Mouse (Mus musculus) liver, embryonic 11.5 days (tissue): Measurements from ENCODE around the gene Phf24. TPM values are rescaled to one million over a fixed set of nuclear protein-coding genes. Genes with fewer than 3 reads are reported as not detected.
A peak's percentile ranks its signal among the peaks of the same experiment; 100 is the strongest.

Experiments
- ATAC-seq: fragments of 200-750 bp; cut with Nextera tagmentation; replicated peaks from 2 replicates; pipeline ENCODE4 v1.8.0; 2017; ENCODE audit warnings: moderate number of reproducible peaks, mild to moderate bottlenecking, moderate TSS enrichment, moderate library complexity; ENCODE audit not compliant: low FRiP score
- DNase-seq: peaks from one replicate; pipeline ENCODE4 v3.0.0-alpha.2; 2017; ENCODE audit warnings: low spot score
- H3K27ac ChIP-seq: fragments of 300-500 bp; sonication (generic); 2 replicates; pipeline ENCODE4 v1.5.1; 2014; ENCODE audit warnings: mild to moderate bottlenecking, low read depth, low read length, control low read depth
- H3K27me3 ChIP-seq: fragments of 300-500 bp; sonication (generic); replicated peaks from 2 replicates; pipeline ENCODE4 v1.6.1; 2014; ENCODE audit warnings: low read length, mixed read lengths; ENCODE audit not compliant: control insufficient read depth, insufficient read depth
- H3K36me3 ChIP-seq: fragments of 300-500 bp; sonication (generic); 2 replicates; pipeline ENCODE4 v1.6.1; 2014; ENCODE audit warnings: mild to moderate bottlenecking, low read length, moderate library complexity, mixed read lengths; ENCODE audit not compliant: control insufficient read depth, insufficient read depth
- H3K4me1 ChIP-seq: fragments of 300-500 bp; sonication (generic); replicated peaks from 2 replicates; pipeline ENCODE4 v1.6.1; 2014; ENCODE audit warnings: low read length, mixed read lengths; ENCODE audit not compliant: control insufficient read depth, insufficient read depth
- H3K4me2 ChIP-seq: fragments of 300-500 bp; sonication (generic); 2 replicates; pipeline ENCODE4 v1.6.1; 2014; ENCODE audit warnings: mild to moderate bottlenecking, control low read depth, moderate library complexity
- H3K4me3 ChIP-seq: fragments of 300-500 bp; sonication (generic); 2 replicates; pipeline ENCODE4 v1.5.1; 2014; ENCODE audit warnings: low read depth, low read length, control low read depth
- H3K9ac ChIP-seq: fragments of 300-500 bp; sonication (generic); 2 replicates; pipeline ENCODE4 v1.6.1; 2014; ENCODE audit warnings: low read depth, low read length, control low read depth
- H3K9me3 ChIP-seq: fragments of 300-500 bp; sonication (generic); 2 replicates; pipeline ENCODE4 v1.6.1; 2016; ENCODE audit warnings: low read length, inconsistent platforms, mixed read lengths; ENCODE audit not compliant: control insufficient read depth
- WGBS: fragments of 180-500 bp; shearing (Covaris S2); extraction: QIAGEN DNeasy Blood & Tissue Kit; methylation state at CpG from one replicate; pipeline ENCODE4 v1.1.7; 2014; 5-methylcytosine and 5-hydroxymethylcytosine counted together
- polyA plus RNA-seq: library from polyadenylated mRNA; unstranded; fragments of >200 nt; fragmentation: Nextera tagmentation; extraction: Ambion mirVana; gene quantifications from 2 replicates; pipeline ENCODE4 v1.2.1, GENCODE M21; 2014

Phf24 gene
- polyA plus RNA-seq, result 0.38 and 0.42 TPM in 2 replicates

DNA sequence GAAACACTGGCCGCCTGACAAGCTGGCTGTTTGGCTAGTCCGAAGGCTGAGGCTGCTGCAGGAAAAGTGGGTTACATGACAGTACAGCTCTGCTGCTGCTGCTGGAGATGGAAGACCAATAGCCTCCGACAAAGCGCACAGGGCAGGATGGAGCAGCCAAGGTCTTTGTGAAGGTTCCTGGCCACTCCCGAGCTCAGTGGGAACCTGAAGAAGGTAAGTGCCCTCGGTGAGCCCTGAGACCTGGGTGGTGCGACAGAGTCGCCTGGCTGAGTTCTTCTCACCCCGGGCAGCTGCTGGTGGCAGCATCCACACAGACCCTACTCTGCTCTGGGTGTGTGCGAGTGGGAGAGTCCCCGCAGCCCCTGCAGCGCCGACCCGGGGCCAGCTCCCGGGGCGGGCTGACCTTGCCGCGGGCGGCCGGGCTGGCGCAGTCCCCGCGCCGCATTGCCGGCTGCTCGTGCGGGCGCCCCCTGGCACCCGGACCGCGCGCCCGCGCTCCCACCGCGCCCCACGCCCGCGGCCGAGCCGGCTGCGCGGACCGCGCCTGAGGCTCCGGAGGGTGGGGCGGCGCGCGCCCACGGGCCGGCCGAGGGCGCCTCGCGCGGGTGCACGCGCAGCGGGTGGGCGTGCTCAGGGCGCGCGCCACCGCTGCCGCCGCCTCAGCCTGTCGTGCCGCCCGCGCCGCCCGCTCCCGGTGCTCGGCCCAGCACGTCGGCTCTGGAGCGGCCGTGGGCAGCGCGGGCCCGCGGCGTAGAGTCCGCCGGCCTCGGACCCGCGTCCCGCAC lies at the start of gene Phf24:
TSS of gene Phf24 (plus strand) at position 44 of the 785 bp plus-strand sequence.
- Histone ChIP-seq H3K27ac (no peak within 1 kb of the TSS), H3K4me2 (peak within 1 kb of the TSS; percentile 83), H3K9me3 (no peaks in the 10 kb centered on the region), H3K27me3 (peaks cover 74% of the 10 kb centered on the region), H3K4me1 (0 out of 2 replicates have a peak, but pooled peaks cover 2% of the 10 kb centered on the region), H3K4me3 (peak within 1 kb of the TSS; percentile 64), H3K36me3 (no peaks in the 10 kb centered on the region), H3K9ac (peak within 1 kb of the TSS; percentile 34; the same call in 1 of the 2 replicates)
- 0 out of 2 replicates have a peak, but pooled peaks have one; percentile 23 for ATAC-seq
- WGBS, result 1% methylated on average over 63 of the region's 90 CpGs
- DNase-seq, result peak; percentile 37

DNA sequence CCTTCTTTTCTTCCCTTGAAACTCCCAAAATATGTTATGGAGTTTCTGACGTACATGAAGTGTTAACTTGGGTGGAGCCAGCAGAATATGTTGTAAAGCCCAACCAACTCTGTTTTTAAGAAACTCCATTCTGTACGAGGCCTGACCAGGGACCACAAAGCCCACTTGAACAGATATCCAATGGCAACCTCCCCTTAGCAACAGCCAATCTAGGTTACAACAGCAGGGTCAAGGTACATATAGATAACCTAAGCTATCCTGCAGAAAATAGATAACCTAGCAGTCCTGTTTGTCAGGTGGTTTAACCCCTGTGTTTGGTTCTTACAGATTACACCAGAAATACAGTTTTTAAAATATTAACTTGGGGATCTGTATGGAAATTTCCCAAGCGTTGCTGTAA lies 49.1 kb upstream of the Phf24 start:
- H3K36me3 ChIP-seq, result no peaks in the 10 kb centered on the region
- H3K27me3 ChIP-seq, result no peaks in the 10 kb centered on the region
- no peak for DNase-seq
- WGBS, result 33% methylated on average over 3 of the region's 3 CpGs
- peak overlapping the region; percentile 63 for H3K27ac ChIP-seq
- H3K4me1 ChIP-seq, result peaks cover 12% of the 10 kb centered on the region
- no peak overlapping the region for H3K9ac ChIP-seq
- H3K4me3 ChIP-seq, result no peak overlapping the region
- H3K4me2 ChIP-seq, result no peak overlapping the region
- ATAC-seq, result peak; percentile 95
- H3K9me3 ChIP-seq, result no peaks in the 10 kb centered on the region

DNA sequence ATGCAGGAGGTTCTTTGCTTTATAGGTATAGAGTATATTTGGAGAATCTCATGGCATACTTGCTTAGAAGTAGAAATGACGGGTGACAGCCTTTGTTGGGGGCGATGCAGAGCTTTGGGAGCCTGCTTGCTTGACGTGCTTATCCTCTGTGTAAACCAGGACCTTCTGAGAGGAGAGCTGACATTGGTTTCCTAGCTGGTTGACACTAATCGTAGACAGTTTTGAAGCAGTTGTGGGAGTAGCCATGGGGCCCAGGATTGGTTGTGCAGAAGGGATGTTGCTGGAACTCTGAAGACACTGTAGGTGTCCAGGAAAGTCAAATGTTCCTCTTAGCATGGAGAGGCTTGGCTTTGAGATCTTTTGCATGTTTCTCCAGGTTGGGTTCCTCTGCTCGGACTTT lies 48.3 kb upstream of the Phf24 start:
- no peaks in the 10 kb centered on the region for H3K27me3 ChIP-seq
- WGBS, result 82% methylated on average over 5 of the region's 5 CpGs
- H3K4me2 ChIP-seq, result peak overlapping the region; percentile 4
- H3K4me1 ChIP-seq, result peaks cover 12% of the 10 kb centered on the region
- no peak overlapping the region for H3K4me3 ChIP-seq
- H3K9me3 ChIP-seq, result no peaks in the 10 kb centered on the region
- ATAC-seq (no peak), DNase-seq (no peak)
- H3K9ac ChIP-seq, result peak overlapping the region; percentile 47; the same call in 1 of the 2 replicates
- no peaks in the 10 kb centered on the region for H3K36me3 ChIP-seq
- peak overlapping the region; percentile 63 for H3K27ac ChIP-seq

DNA sequence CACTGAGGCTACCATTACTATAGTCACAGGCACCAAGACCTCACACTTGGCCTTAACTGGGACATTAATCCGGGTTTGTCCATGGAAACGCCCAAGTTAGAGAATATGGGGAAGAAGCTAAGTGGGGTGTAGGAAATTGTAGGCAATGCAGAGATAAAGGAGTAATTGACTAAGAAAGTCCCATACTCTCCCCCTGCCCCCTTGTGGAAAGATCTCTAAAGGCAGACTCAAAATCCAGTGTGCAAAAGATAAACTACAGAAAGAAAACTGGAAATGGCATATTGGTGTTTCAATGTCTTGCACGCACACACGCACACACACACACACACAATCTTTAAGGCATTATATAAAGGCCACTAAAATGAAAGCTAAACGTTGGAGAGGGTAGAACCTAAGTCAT lies 45.7 kb upstream of the Phf24 start:
- 79% methylated on average over 5 of the region's 5 CpGs for WGBS

DNA sequence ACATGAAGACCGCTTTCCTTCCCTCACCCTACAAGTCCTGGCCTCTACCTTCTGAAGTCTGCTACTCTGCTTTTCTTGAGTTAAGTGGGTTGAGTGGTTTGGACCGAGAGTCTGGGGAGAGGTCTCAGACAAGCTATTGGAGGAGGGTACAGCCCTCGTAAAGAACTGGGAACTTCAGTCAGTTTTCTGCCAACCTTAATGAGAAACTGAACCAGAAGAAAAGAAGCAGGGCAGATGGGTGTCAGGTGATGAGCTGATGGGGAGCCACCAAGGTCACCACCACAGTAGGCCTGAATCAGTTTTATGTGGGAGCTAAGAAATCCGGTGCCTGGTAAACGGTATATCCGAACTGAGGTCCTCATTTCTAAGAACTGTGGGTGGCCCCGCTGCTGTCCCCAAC lies 44.3 kb upstream of the Phf24 start:
- Histone ChIP-seq H3K27me3 (no peaks in the 10 kb centered on the region), H3K9me3 (no peaks in the 10 kb centered on the region), H3K9ac (no peak overlapping the region), H3K4me3 (no peak overlapping the region), H3K4me1 (peaks cover 7% of the 10 kb centered on the region), H3K4me2 (no peak overlapping the region), H3K36me3 (no peaks in the 10 kb centered on the region), H3K27ac (no peak overlapping the region)
- ATAC-seq (no peak), DNase-seq (no peak)
- WGBS, result 89% methylated on average over 7 of the region's 7 CpGs

More for the DNA sequence above, 45.7 kb upstream of the Phf24 start:
- no peaks in the 10 kb centered on the region for H3K9me3 ChIP-seq
- H3K27me3 ChIP-seq, result no peaks in the 10 kb centered on the region
- ATAC-seq (no peak), DNase-seq (no peak)
- H3K36me3 ChIP-seq, result no peaks in the 10 kb centered on the region
- no peak overlapping the region for H3K4me2 ChIP-seq
- no peak overlapping the region for H3K27ac ChIP-seq
- H3K9ac ChIP-seq, result 0 out of 2 replicates have a peak overlapping the region, but pooled peaks have one; percentile 16
- no peak overlapping the region for H3K4me3 ChIP-seq
- H3K4me1 ChIP-seq, result peaks cover 12% of the 10 kb centered on the region

DNA sequence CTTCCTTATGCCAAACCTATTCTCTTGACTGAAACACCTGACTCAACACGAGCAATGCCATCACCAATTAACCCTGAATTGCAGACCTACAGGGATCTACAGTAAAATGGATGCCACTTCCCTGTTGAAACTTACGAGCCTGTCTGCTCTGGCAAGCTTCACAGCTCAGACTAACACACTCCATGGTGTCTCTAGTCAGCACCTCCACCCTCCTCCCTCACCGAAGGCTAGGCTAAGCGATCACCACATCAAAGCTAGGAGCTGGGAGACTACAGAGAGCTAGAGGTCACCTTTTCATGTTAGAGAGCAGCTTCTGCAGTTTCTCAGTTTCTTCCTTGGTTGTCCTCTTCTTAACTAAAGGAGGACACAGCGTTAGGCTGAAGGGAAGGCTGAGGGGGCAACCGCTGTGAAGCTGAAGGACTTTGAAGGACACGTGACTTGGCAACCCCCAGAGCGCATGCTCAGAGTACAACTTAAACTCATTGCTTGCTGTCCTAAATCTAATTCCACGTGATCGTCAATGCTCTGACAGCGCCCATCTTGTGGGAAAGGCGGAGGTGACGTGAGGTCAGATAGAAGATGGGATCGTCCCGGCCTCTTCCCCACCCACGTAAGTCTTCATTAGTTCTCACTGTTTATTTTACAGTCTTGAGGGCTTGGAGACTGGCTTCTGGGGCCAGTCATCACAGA lies 43.6 kb upstream of the Phf24 start:
- no peak overlapping the region for H3K27ac ChIP-seq
- no peaks in the 10 kb centered on the region for H3K27me3 ChIP-seq
- H3K36me3 ChIP-seq, result no peaks in the 10 kb centered on the region
- no peak overlapping the region for H3K4me3 ChIP-seq
- no peak for ATAC-seq
- no peak overlapping the region for H3K9ac ChIP-seq
- peaks cover 7% of the 10 kb centered on the region for H3K4me1 ChIP-seq
- WGBS, result 70% methylated on average over 16 of the region's 16 CpGs
- no peak overlapping the region for H3K4me2 ChIP-seq
- no peak for DNase-seq
- no peaks in the 10 kb centered on the region for H3K9me3 ChIP-seq

DNA sequence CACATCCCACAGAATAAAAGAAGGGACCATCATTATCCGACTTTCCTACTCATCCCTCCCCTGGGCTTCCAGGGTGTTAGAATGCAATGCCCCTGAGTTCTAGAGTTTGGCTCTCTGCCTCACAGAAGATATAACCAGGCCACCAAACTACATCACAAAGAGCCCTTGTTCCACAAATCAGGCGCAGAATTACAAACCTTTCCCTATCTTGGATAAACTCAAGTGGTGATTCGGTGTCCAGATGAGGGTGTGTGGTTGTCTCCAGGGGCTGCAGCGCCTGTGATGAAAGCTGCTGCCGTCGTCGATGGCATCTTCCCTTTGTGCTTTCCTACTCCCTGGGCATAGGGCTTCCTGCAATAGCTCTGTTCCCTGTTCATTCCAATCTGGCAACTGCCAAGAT lies 42.3 kb upstream of the Phf24 start, which contains the start of gene Fam205c:
TSS of gene Fam205c (minus strand) at position 101 of the 400 bp plus-strand sequence.
- H3K4me2 ChIP-seq, result no peak within 1 kb of the TSS
- H3K36me3 ChIP-seq, result no peaks in the 10 kb centered on the region
- DNase-seq, result no peak
- no peaks in the 10 kb centered on the region for H3K27me3 ChIP-seq
- no peaks in the 10 kb centered on the region for H3K9me3 ChIP-seq
- no peak for ATAC-seq
- 79% methylated on average over 7 of the region's 7 CpGs for whole genome bisulfite sequencing
- H3K27ac ChIP-seq, result no peak within 1 kb of the TSS
- no peak within 1 kb of the TSS for H3K9ac ChIP-seq
- no peaks in the 10 kb centered on the region for H3K4me1 ChIP-seq
- H3K4me3 ChIP-seq, result no peak within 1 kb of the TSS

DNA sequence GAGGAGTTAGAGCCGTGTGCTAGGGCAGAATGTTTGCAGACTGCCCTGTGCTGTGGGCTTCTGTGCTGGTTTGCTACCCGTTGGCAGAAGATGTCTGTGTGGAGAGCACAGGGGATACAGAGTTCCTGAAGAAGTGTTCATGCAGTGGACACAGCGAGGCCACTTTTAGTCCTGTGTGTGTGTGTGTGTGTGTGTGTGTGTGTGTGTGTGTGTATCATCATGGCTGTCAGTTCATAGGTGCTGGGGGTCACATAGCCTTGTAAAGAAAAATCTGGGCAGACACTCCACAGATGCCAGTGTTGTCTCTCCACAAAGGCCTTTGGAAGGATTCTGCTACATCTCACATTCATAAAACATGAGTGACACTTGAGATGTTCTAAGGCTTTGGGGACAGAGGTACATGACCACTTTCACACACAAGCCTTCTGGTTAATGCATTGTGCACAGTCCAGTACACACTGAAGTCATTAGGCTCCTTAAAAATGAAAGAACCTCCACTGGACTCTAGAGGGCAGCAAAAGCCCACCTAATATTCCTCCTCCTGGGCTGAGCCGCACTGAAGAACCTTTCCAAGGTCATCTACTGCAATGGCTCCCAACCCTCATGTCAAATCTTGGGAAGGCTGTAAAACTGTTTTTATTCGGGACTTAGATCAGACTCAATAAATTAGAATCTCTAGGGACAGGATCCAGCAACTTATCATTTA lies 39.7 kb upstream of the Phf24 start:
- Histone ChIP-seq H3K4me2 (no peak overlapping the region), H3K9me3 (no peaks in the 10 kb centered on the region), H3K27ac (no peak overlapping the region), H3K27me3 (no peaks in the 10 kb centered on the region), H3K4me3 (no peak overlapping the region), H3K36me3 (no peaks in the 10 kb centered on the region), H3K9ac (no peak overlapping the region), H3K4me1 (peaks cover 9% of the 10 kb centered on the region)
- no peak for DNase-seq
- WGBS, result 30% methylated on average over 5 of the region's 5 CpGs
- ATAC-seq, result peak; percentile 62; the same call in 1 of the 2 replicates
